Mouse (Mus musculus): ENCODE data around the gene 1700001O22Rik.

Gene 1700001O22Rik

GRCm38 (mm10) chr2:30753219-30753618, 50.2 kb downstream of the 1700001O22Rik start:
- no peak for DNase-seq (ENCODE audit: low spot score in 2 of 2)

GRCm38 (mm10) chr2:30752471-30752870, 51.0 kb downstream of the 1700001O22Rik start:
- DNase-seq (ENCODE audit: low spot score in 2 of 2): no peak

- DNase-seq (ENCODE audit: low spot score in 2 of 2): no peak
Measured at GRCm38 (mm10) chr2:30750025-30750424, 53.4 kb downstream of the 1700001O22Rik start.

GRCm38 (mm10) chr2:30747602-30748162, 55.8 kb downstream of the 1700001O22Rik start:
- no peak for DNase-seq (ENCODE audit: low spot score in 2 of 2)
